Mouse (Mus musculus) central nervous system, embryonic 18 days (tissue): ENCODE measurements around the gene Cerkl. TPM values are rescaled to one million over a fixed set of nuclear protein-coding genes. Genes with fewer than 3 reads are reported as not detected.

Source experiments
- polyA plus RNA-seq: library from polyadenylated mRNA; depleted of rRNA; stranded (reverse); fragments of >200 nt; gene quantifications from 2 replicates; pipeline ENCODE4 v1.2.3, GENCODE M21; 2012; rRNA removed

The Cerkl gene
- 0.80 and 1.0 TPM in 2 replicates for polyA plus RNA-seq

GRCm38 (mm10) chr2:79456575-79457349 is at the start of gene Cerkl, which contains the start of gene Neurod1:
TSS of gene Cerkl (minus strand) at chr2:79456785.
TSS of gene Neurod1 (minus strand) at chr2:79456751.

Other genes starting within 250 kb of the Cerkl start
- gene Itga4, start 201.4 kb downstream of the Cerkl start, polyA plus RNA-seq, result 2.7 and 3.0 TPM in 2 replicates
- 25.8 and 33.0 TPM in 2 replicates for gene Neurod1, start within 50 bp of the Cerkl start, polyA plus RNA-seq
- gene Itprid2, start 178.6 kb upstream of the Cerkl start, polyA plus RNA-seq, result 4.4 and 4.8 TPM in 2 replicates